Mouse (Mus musculus): Measurements from ENCODE around the gene Smap2. TPM values are rescaled to one million over a fixed set of nuclear protein-coding genes. Genes with fewer than 3 reads are reported as not detected.

Smap2 gene
- polyA plus RNA-seq, 1 experiment from 2014 or later: 13.2 TPM

GRCm38 (mm10) chr4:121039331-121040115 lies 22.5 kb upstream of the Smap2 start, which contains the start of gene Col9a2:
Gene Col9a2, plus strand, starts transcription at chr4:121039385.
- WGBS: 2% methylated on average over 46 of the region's 46 CpGs
- Histone ChIP-seq H3K27me3 (peaks cover 17% of the 10 kb centered on the region), H3K9ac (peak within 1 kb of the TSS; percentile 48), H3K4me3 (peak within 1 kb of the TSS; percentile 50), H3K9me3 (no peaks in the 10 kb centered on the region), H3K27ac (peak within 1 kb of the TSS; percentile 89), H3K4me2 (peak within 1 kb of the TSS; percentile 72), H3K36me3 (0 out of 2 replicates have a peak, but pooled peaks cover 4% of the 10 kb centered on the region), H3K4me1 (peaks cover 34% of the 10 kb centered on the region)
- no peak for ATAC-seq (ENCODE audit: insufficient number of reproducible peaks, low FRiP score, low TSS enrichment, low read depth)

- Histone ChIP-seq H3K9ac (no peak overlapping the region), H3K4me3 (no peak overlapping the region), H3K27ac (no peak overlapping the region), H3K4me1 (no peaks in the 10 kb centered on the region), H3K36me3 (no peaks in the 10 kb centered on the region), H3K27me3 (no peaks in the 10 kb centered on the region), H3K9me3 (no peaks in the 10 kb centered on the region), H3K4me2 (no peak overlapping the region)
- 75% methylated on average over 2 of the region's 2 CpGs for WGBS
- ATAC-seq (ENCODE audit: insufficient number of reproducible peaks, low FRiP score, low TSS enrichment, low read depth): no peak
These were observed 16.0 kb upstream of the Smap2 start for GRCm38 (mm10) chr4:121033006-121033405.

GRCm38 (mm10) chr4:121031440-121031839 lies 14.4 kb upstream of the Smap2 start:
- Histone ChIP-seq H3K4me3 (no peak overlapping the region), H3K4me1 (no peaks in the 10 kb centered on the region), H3K4me2 (no peak overlapping the region), H3K27ac (no peak overlapping the region), H3K36me3 (no peaks in the 10 kb centered on the region), H3K9ac (no peak overlapping the region), H3K27me3 (no peaks in the 10 kb centered on the region), H3K9me3 (no peaks in the 10 kb centered on the region)
- WGBS: 57% methylated on average over 4 of the region's 4 CpGs
- no peak for ATAC-seq (ENCODE audit: insufficient number of reproducible peaks, low FRiP score, low TSS enrichment, low read depth)

- H3K4me2 ChIP-seq: no peak overlapping the region
- H3K4me1 ChIP-seq: no peaks in the 10 kb centered on the region
- 79% methylated on average over 3 of the region's 3 CpGs for WGBS
- no peak for ATAC-seq (ENCODE audit: insufficient number of reproducible peaks, low FRiP score, low TSS enrichment, low read depth)
- no peaks in the 10 kb centered on the region for H3K36me3 ChIP-seq
- H3K4me3 ChIP-seq: no peak overlapping the region
- H3K27ac ChIP-seq: no peak overlapping the region
- no peaks in the 10 kb centered on the region for H3K9me3 ChIP-seq
- no peak overlapping the region for H3K9ac ChIP-seq
- H3K27me3 ChIP-seq: no peaks in the 10 kb centered on the region
These were observed 12.6 kb upstream of the Smap2 start for GRCm38 (mm10) chr4:121029632-121030031.

DNA sequence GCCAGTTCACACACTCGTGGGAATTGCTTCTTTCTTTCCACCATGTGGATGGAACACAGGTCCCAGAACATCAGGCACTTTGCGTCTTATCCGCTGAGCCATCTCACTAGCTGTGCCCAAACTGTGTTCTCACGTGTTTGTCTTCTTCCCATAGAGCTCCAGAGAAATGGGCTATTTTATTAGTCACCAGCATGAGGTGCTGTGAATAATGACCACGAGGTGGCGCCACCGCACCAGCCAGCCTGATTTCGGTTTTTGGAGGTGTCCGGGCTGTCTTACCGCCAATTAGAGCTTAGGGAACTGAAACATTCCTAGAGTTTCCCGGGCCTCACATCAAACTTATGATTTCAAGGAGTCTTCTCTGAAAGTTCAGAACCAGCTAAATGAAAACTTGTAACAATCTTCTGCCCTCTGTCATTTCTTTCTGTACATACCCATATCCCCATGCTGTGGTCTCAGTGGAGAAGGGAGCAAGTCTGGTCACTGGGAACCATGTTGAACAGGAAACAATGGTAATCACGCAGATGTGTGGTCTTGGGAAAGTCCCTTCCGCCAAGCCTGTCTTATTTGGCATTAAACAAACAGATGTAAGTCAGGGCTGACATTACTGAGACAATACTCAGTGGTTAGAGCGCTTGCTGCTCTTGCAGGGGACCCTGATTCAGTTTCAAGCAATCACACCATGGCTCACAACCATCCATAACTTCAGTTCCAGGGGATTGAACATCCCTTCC lies 11.8 kb upstream of the Smap2 start:
- no peaks in the 10 kb centered on the region for H3K9me3 ChIP-seq
- no peak for ATAC-seq (ENCODE audit: insufficient number of reproducible peaks, low FRiP score, low TSS enrichment, low read depth)
- H3K27ac ChIP-seq: no peak overlapping the region
- H3K27me3 ChIP-seq: no peaks in the 10 kb centered on the region
- H3K4me3 ChIP-seq: no peak overlapping the region
- H3K9ac ChIP-seq: no peak overlapping the region
- no peak overlapping the region for H3K4me2 ChIP-seq
- H3K4me1 ChIP-seq: no peaks in the 10 kb centered on the region
- H3K36me3 ChIP-seq: no peaks in the 10 kb centered on the region
- WGBS: 30% methylated on average over 14 of the region's 14 CpGs

DNA sequence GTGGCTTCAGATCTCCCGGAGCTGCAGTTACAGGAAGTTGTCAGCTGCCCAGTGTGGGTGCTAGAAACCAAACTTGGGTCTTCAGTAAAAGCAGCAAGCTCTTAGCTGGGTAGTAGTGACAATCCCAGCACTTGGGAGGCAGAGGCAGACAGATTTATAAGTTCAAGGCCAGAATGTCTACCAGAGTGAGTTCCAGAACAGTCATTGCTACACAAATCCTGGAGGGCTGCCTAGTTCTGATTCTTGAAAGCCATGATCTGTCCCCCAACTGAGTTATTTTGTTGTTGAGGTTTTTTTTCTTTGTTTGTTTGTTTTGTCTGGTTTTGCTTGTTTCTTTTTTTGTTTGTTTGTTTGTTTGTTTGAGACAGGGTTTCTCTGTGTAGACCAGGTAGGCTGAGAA lies 11.1 kb upstream of the Smap2 start:
- Histone ChIP-seq H3K4me1 (no peaks in the 10 kb centered on the region), H3K4me2 (no peak overlapping the region), H3K27me3 (no peaks in the 10 kb centered on the region), H3K27ac (no peak overlapping the region), H3K9ac (no peak overlapping the region), H3K9me3 (no peaks in the 10 kb centered on the region), H3K36me3 (no peaks in the 10 kb centered on the region), H3K4me3 (no peak overlapping the region)
- WGBS: 64% methylated on average over 1 of the region's 1 CpGs
- no peak for ATAC-seq (ENCODE audit: insufficient number of reproducible peaks, low FRiP score, low TSS enrichment, low read depth)

- no peaks in the 10 kb centered on the region for H3K4me1 ChIP-seq
- H3K4me2 ChIP-seq: no peak overlapping the region
- H3K4me3 ChIP-seq: no peak overlapping the region
- H3K9me3 ChIP-seq: no peaks in the 10 kb centered on the region
- no peaks in the 10 kb centered on the region for H3K27me3 ChIP-seq
- no peak for ATAC-seq (ENCODE audit: insufficient number of reproducible peaks, low FRiP score, low TSS enrichment, low read depth)
- no peak overlapping the region for H3K27ac ChIP-seq
- H3K36me3 ChIP-seq: no peaks in the 10 kb centered on the region
- H3K9ac ChIP-seq: no peak overlapping the region
- WGBS: 62% methylated on average over 2 of the region's 2 CpGs
These were observed 8.6 kb upstream of the Smap2 start for GRCm38 (mm10) chr4:121025681-121026080.

- no peaks in the 10 kb centered on the region for H3K9me3 ChIP-seq
- H3K27ac ChIP-seq: no peak overlapping the region
- no peaks in the 10 kb centered on the region for H3K36me3 ChIP-seq
- H3K4me1 ChIP-seq: no peaks in the 10 kb centered on the region
- H3K4me3 ChIP-seq: no peak overlapping the region
- no peaks in the 10 kb centered on the region for H3K27me3 ChIP-seq
- no peak overlapping the region for H3K4me2 ChIP-seq
- no peak for ATAC-seq (ENCODE audit: insufficient number of reproducible peaks, low FRiP score, low TSS enrichment, low read depth)
- no peak overlapping the region for H3K9ac ChIP-seq
- WGBS: 90% methylated on average over 2 of the region's 2 CpGs
These were observed 6.9 kb upstream of the Smap2 start for GRCm38 (mm10) chr4:121023941-121024340.

GRCm38 (mm10) chr4:121023464-121023863 lies 6.4 kb upstream of the Smap2 start:
- no peaks in the 10 kb centered on the region for H3K27me3 ChIP-seq
- ATAC-seq (ENCODE audit: insufficient number of reproducible peaks, low FRiP score, low TSS enrichment, low read depth): no peak
- no peak overlapping the region for H3K27ac ChIP-seq
- H3K4me2 ChIP-seq: no peak overlapping the region
- no peaks in the 10 kb centered on the region for H3K4me1 ChIP-seq
- WGBS: 77% methylated on average over 7 of the region's 7 CpGs
- H3K36me3 ChIP-seq: no peaks in the 10 kb centered on the region
- no peak overlapping the region for H3K4me3 ChIP-seq
- H3K9ac ChIP-seq: no peak overlapping the region
- no peaks in the 10 kb centered on the region for H3K9me3 ChIP-seq

DNA sequence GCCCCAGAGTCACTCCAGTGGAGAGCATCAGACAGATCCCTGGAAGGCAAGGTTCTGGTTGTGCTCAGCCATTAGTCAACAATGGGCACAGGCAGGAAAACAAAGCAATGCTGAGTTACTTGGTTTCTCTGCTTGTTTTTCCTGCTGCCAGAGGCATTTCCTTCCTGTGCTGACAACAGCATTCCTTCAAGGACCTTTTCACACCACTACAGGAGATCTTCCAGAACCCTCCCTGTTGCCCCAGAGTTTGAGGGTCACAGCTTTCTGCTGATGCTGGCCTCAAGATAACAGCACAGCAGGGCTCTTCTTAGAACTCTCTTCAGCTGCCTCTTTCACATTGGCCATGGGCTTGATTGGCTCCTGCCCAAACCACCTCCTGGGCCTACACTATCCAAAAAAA lies 4.9 kb upstream of the Smap2 start:
- H3K27me3 ChIP-seq: no peaks in the 10 kb centered on the region
- H3K9me3 ChIP-seq: no peaks in the 10 kb centered on the region
- H3K9ac ChIP-seq: no peak overlapping the region
- H3K4me2 ChIP-seq: no peak overlapping the region
- no peaks in the 10 kb centered on the region for H3K4me1 ChIP-seq
- no peak for ATAC-seq (ENCODE audit: insufficient number of reproducible peaks, low FRiP score, low TSS enrichment, low read depth)
- no peak overlapping the region for H3K4me3 ChIP-seq
- no peak overlapping the region for H3K27ac ChIP-seq
- H3K36me3 ChIP-seq: no peaks in the 10 kb centered on the region

- H3K27ac ChIP-seq: no peak overlapping the region
- no peaks in the 10 kb centered on the region for H3K36me3 ChIP-seq
- no peaks in the 10 kb centered on the region for H3K27me3 ChIP-seq
- no peak for ATAC-seq (ENCODE audit: insufficient number of reproducible peaks, low FRiP score, low TSS enrichment, low read depth)
- no peak overlapping the region for H3K4me2 ChIP-seq
- 71% methylated on average over 10 of the region's 10 CpGs for WGBS
- H3K4me1 ChIP-seq: peaks cover 7% of the 10 kb centered on the region
- no peak overlapping the region for H3K4me3 ChIP-seq
- H3K9me3 ChIP-seq: no peaks in the 10 kb centered on the region
- H3K9ac ChIP-seq: no peak overlapping the region
These were observed 3.2 kb upstream of the Smap2 start for GRCm38 (mm10) chr4:121020040-121020790.

DNA sequence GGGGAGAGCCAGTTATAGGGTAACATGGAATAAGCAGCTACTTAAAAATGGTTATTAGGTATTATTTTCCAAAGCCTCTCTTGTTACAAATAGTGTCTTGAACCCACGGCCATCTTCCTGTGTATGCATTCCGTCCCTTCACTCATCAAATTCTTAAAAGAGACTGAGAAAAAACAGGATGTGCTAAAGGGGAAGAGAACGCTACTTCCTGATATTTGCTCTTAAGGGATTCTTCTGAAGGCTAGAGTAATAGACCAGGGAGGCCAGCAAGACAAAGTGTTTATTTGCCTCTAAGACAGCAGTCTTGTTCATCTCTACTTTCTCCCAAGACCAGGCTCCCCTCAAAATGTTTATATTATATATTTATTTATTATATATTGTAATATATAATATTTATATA lies 1.2 kb upstream of the Smap2 start:
- ATAC-seq (ENCODE audit: insufficient number of reproducible peaks, low FRiP score, low TSS enrichment, low read depth): no peak
- Histone ChIP-seq H3K9ac (no peak overlapping the region), H3K4me2 (no peak overlapping the region), H3K9me3 (no peaks in the 10 kb centered on the region), H3K36me3 (no peaks in the 10 kb centered on the region), H3K27me3 (no peaks in the 10 kb centered on the region), H3K4me3 (no peak overlapping the region), H3K4me1 (peaks cover 7% of the 10 kb centered on the region), H3K27ac (no peak overlapping the region)
- WGBS: 83% methylated on average over 3 of the region's 3 CpGs
